Mouse (Mus musculus) ovary, postnatal 14 days (tissue): ENCODE data around the gene Rap1b.
"Not testable (repeated sequence)": the region's sequence is repeated elsewhere in the genome, so short reads cannot be mapped to it uniquely, and the experiment has no call there.

Source experiments
- DNase-seq: peaks from one replicate; pipeline ENCODE4 v3.0.0; 2022; ENCODE audit warnings: low spot score

The Rap1b gene

GRCm38 (mm10) chr10:117845597-117846259 is at the start of gene Rap1b:
Rap1b (minus strand) TSS chr10:117846035.
- peak; percentile 97 for DNase-seq

- DNase-seq, result no peak
Measured at GRCm38 (mm10) chr10:117895186-117895585, 49.4 kb upstream of the Rap1b start.

GRCm38 (mm10) chr10:117894114-117895035 is 48.5 kb upstream of the Rap1b start:
- DNase-seq, result no peak

GRCm38 (mm10) chr10:117893128-117893527 is 47.3 kb upstream of the Rap1b start:
- not testable (repeated sequence) for DNase-seq

- DNase-seq, result no peak
Measured at GRCm38 (mm10) chr10:117891327-117891726, 45.5 kb upstream of the Rap1b start.

- no peak for DNase-seq
Measured at GRCm38 (mm10) chr10:117888822-117889221, 43.0 kb upstream of the Rap1b start.

GRCm38 (mm10) chr10:117885358-117885757 is 39.5 kb upstream of the Rap1b start:
- DNase-seq, result no peak

GRCm38 (mm10) chr10:117884760-117885159 is 38.9 kb upstream of the Rap1b start:
- DNase-seq, result no peak

- no peak for DNase-seq
Measured at GRCm38 (mm10) chr10:117883438-117883837, 37.6 kb upstream of the Rap1b start.

- no peak for DNase-seq
Measured at GRCm38 (mm10) chr10:117878628-117879027, 32.8 kb upstream of the Rap1b start.

- DNase-seq, result no peak
Measured at GRCm38 (mm10) chr10:117876801-117877200, 31.0 kb upstream of the Rap1b start.

GRCm38 (mm10) chr10:117876400-117876799 is 30.6 kb upstream of the Rap1b start:
- no peak for DNase-seq

GRCm38 (mm10) chr10:117874936-117875335 is 29.1 kb upstream of the Rap1b start:
- DNase-seq, result no peak

GRCm38 (mm10) chr10:117873952-117874351 is 28.1 kb upstream of the Rap1b start:
- DNase-seq, result no peak

GRCm38 (mm10) chr10:117872468-117872867 is 26.6 kb upstream of the Rap1b start:
- DNase-seq, result no peak

GRCm38 (mm10) chr10:117867301-117867700 is 21.5 kb upstream of the Rap1b start:
- DNase-seq, result no peak

- DNase-seq, result no peak
Measured at GRCm38 (mm10) chr10:117866641-117867040, 20.8 kb upstream of the Rap1b start.

GRCm38 (mm10) chr10:117864695-117865094 is 18.9 kb upstream of the Rap1b start:
- no peak for DNase-seq

GRCm38 (mm10) chr10:117864251-117864650 is 18.4 kb upstream of the Rap1b start:
- no peak for DNase-seq

GRCm38 (mm10) chr10:117862014-117862580 is 16.3 kb upstream of the Rap1b start:
- DNase-seq, result no peak

- no peak for DNase-seq
Measured at GRCm38 (mm10) chr10:117860958-117861357, 15.1 kb upstream of the Rap1b start.

GRCm38 (mm10) chr10:117860361-117860760 is 14.5 kb upstream of the Rap1b start:
- no peak for DNase-seq

GRCm38 (mm10) chr10:117859800-117860199 is 14.0 kb upstream of the Rap1b start:
- DNase-seq, result no peak
